Mouse (Mus musculus): ENCODE measurements around the gene Olfr555. TPM values are rescaled to one million over a fixed set of nuclear protein-coding genes. Genes with fewer than 3 reads are reported as not detected.

The Olfr555 gene
- polyA plus RNA-seq, 1 experiment from 2014 or later = not detected

DNA sequence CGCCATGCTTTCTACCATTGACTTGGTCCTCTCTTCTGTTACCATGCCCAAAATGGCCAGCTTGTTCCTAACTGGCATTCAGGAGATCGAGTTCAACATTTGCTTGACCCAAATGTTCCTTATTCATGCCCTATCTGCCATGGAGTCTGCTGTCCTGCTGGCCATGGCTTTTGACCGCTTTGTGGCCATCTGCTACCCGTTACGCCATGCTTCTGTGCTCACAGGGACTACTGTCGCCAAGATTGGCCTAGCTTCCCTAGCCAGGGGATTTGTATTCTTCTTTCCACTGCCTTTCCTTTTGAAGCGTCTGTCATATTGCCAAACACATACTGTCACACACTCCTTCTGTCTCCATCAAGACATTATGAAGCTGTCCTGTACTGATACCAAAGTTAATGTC, 39.8 kb downstream of the Olfr555 start:
- 85% methylated on average over 7 of the region's 7 CpGs for WGBS
- no peak overlapping the region for H3K27ac ChIP-seq
- H3K9me3 ChIP-seq = no peaks in the 10 kb centered on the region
- no peak for DNase-seq (ENCODE audit: low spot score)
- H3K4me3 ChIP-seq = no peak overlapping the region
- no peaks in the 10 kb centered on the region for H3K4me1 ChIP-seq (replicated peaks)
- no peaks in the 10 kb centered on the region for H3K36me3 ChIP-seq
- no peaks in the 10 kb centered on the region for H3K27me3 ChIP-seq (ENCODE audit: insufficient read depth, poor library complexity, severe bottlenecking)

DNA sequence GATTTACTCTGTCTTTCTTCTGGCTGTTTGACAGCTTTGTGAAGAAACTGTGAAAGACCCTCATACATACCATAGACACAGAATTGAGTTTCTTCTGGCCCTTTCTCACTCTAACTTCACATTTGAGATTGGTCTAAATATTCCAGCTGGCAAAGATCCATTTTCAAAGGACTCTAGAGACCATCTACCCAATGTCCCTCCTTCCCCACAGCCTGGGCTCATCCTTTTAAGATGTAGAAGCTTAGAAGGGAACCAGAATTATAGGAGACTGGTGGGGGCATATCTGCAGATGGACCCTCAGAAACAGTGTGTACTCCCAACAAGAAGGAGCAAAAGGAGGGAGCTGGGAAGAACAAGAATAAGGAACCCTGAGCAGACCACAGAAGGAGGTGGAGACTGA, 43.3 kb downstream of the Olfr555 start, which contains the start of gene Olfr558:
Gene Olfr558, plus strand, starts transcription at position 301 of the 400 bp plus-strand sequence.
- no peak for DNase-seq (ENCODE audit: low spot score)
- Histone ChIP-seq H3K4me3 (no peak within 1 kb of the TSS), H3K9me3 (no peaks in the 10 kb centered on the region), H3K4me1 (replicated peaks) (no peaks in the 10 kb centered on the region), H3K27me3 (ENCODE audit: insufficient read depth, poor library complexity, severe bottlenecking) (no peaks in the 10 kb centered on the region), H3K27ac (no peak within 1 kb of the TSS), H3K36me3 (no peaks in the 10 kb centered on the region)

Other genes with a start within 250 kb of the Olfr555 start
- gene Rrm1, start 217.1 kb upstream of the Olfr555 start, polyA plus RNA-seq (2016; fragmentation: Nextera tagmentation; extraction: Ambion mirVana) = 213 and 259 TPM in 2 replicates
- gene Olfr543, start 177.1 kb upstream of the Olfr555 start, polyA plus RNA-seq (2016; fragmentation: Nextera tagmentation; extraction: Ambion mirVana) = 0.40 and 0.67 TPM in 2 replicates
- 0.06 and 0.10 TPM in 2 replicates for gene Olfr544, start 170.5 kb upstream of the Olfr555 start, polyA plus RNA-seq (2016; fragmentation: Nextera tagmentation; extraction: Ambion mirVana)
- gene Olfr545, start 159.2 kb upstream of the Olfr555 start, polyA plus RNA-seq (2016; fragmentation: Nextera tagmentation; extraction: Ambion mirVana) = 0.11 and 0.29 TPM in 2 replicates
- gene Olfr547, start 124.1 kb upstream of the Olfr555 start, polyA plus RNA-seq (2016; fragmentation: Nextera tagmentation; extraction: Ambion mirVana) = not detected in 2 replicates
- not detected in 2 replicates for gene Olfr548-ps1, start 117.9 kb upstream of the Olfr555 start, polyA plus RNA-seq (2016; fragmentation: Nextera tagmentation; extraction: Ambion mirVana)
- not detected in 2 replicates for gene Olfr549, start 109.0 kb upstream of the Olfr555 start, polyA plus RNA-seq (2016; fragmentation: Nextera tagmentation; extraction: Ambion mirVana)
- 0.37 and 0.42 TPM in 2 replicates for gene Trim21, start 93.3 kb upstream of the Olfr555 start, polyA plus RNA-seq (2016; fragmentation: Nextera tagmentation; extraction: Ambion mirVana)
- not detected in 2 replicates for gene Olfr550, start 87.4 kb upstream of the Olfr555 start, polyA plus RNA-seq (2016; fragmentation: Nextera tagmentation; extraction: Ambion mirVana)
- gene Olfr551, start 66.9 kb upstream of the Olfr555 start, polyA plus RNA-seq (2016; fragmentation: Nextera tagmentation; extraction: Ambion mirVana) = not detected in 2 replicates
- not detected in 2 replicates for gene Olfr552, start 61.1 kb upstream of the Olfr555 start, polyA plus RNA-seq (2016; fragmentation: Nextera tagmentation; extraction: Ambion mirVana)
- gene Olfr553, start 40.6 kb upstream of the Olfr555 start, polyA plus RNA-seq (2016; fragmentation: Nextera tagmentation; extraction: Ambion mirVana) = not detected in 2 replicates
- gene Olfr554, start 20.4 kb upstream of the Olfr555 start, polyA plus RNA-seq (2016; fragmentation: Nextera tagmentation; extraction: Ambion mirVana) = not detected in 2 replicates
- gene Olfr556, start 6.1 kb downstream of the Olfr555 start, polyA plus RNA-seq (2016; fragmentation: Nextera tagmentation; extraction: Ambion mirVana) = not detected in 2 replicates
- 9.6 and 9.9 TPM in 2 replicates for gene Trim68, start 28.5 kb downstream of the Olfr555 start, polyA plus RNA-seq (2016; fragmentation: Nextera tagmentation; extraction: Ambion mirVana)
- gene Olfr557, start 37.1 kb downstream of the Olfr555 start, polyA plus RNA-seq (2016; fragmentation: Nextera tagmentation; extraction: Ambion mirVana) = not detected in 2 replicates
- gene Olfr558, start 43.4 kb downstream of the Olfr555 start, polyA plus RNA-seq (2016; fragmentation: Nextera tagmentation; extraction: Ambion mirVana) = 0.06 and 0.10 TPM in 2 replicates
- not detected in 2 replicates for gene Olfr33, start 60.2 kb downstream of the Olfr555 start, polyA plus RNA-seq (2016; fragmentation: Nextera tagmentation; extraction: Ambion mirVana)
- not detected in 2 replicates for gene Olfr559, start 68.7 kb downstream of the Olfr555 start, polyA plus RNA-seq (2016; fragmentation: Nextera tagmentation; extraction: Ambion mirVana)
- gene Olfr560, start 100.5 kb downstream of the Olfr555 start, polyA plus RNA-seq (2016; fragmentation: Nextera tagmentation; extraction: Ambion mirVana) = not detected in 2 replicates
- gene Olfr78, start 100.6 kb downstream of the Olfr555 start, polyA plus RNA-seq (2016; fragmentation: Nextera tagmentation; extraction: Ambion mirVana) = 0.07 TPM in 1 of 2 replicates, not detected in the other
- 0.24 TPM in 1 of 2 replicates, not detected in the other for gene Olfr561, start 112.4 kb downstream of the Olfr555 start, polyA plus RNA-seq (2016; fragmentation: Nextera tagmentation; extraction: Ambion mirVana)
- not detected in 2 replicates for gene Olfr564, start 144.7 kb downstream of the Olfr555 start, polyA plus RNA-seq (2016; fragmentation: Nextera tagmentation; extraction: Ambion mirVana)
- not detected in 2 replicates for gene Olfr566, start 199.9 kb downstream of the Olfr555 start, polyA plus RNA-seq (2016; fragmentation: Nextera tagmentation; extraction: Ambion mirVana)
- gene Olfr568, start 218.3 kb downstream of the Olfr555 start, polyA plus RNA-seq (2016; fragmentation: Nextera tagmentation; extraction: Ambion mirVana) = not detected in 2 replicates
- gene Olfr569, start 232.1 kb downstream of the Olfr555 start, polyA plus RNA-seq (2016; fragmentation: Nextera tagmentation; extraction: Ambion mirVana) = not detected in 2 replicates
- gene Olfr570, start 235.8 kb downstream of the Olfr555 start, polyA plus RNA-seq (2016; fragmentation: Nextera tagmentation; extraction: Ambion mirVana) = not detected in 2 replicates

Measured in hindbrain, embryonic 10.5 days (tissue).